Mouse (Mus musculus) embryonic fibroblast, embryonic 13.5 days (primary cell): Measurements from ENCODE around the gene Gckr.

ENCODE experiments used
- CTCF ChIP-seq: IDR thresholded peaks from 2 replicates; pipeline ENCODE4 v1.5.1; 2011; ENCODE audit warnings: mild to moderate bottlenecking, control low read depth, low read length, moderate library complexity, borderline replicate concordance; ENCODE audit not compliant: insufficient read depth
- POLR2A ChIP-seq: IDR thresholded peaks from 2 replicates; pipeline ENCODE4 v1.6.1; 2011; ENCODE audit warnings: low read depth, mild to moderate bottlenecking, control low read depth, low read length, moderate library complexity

DNA sequence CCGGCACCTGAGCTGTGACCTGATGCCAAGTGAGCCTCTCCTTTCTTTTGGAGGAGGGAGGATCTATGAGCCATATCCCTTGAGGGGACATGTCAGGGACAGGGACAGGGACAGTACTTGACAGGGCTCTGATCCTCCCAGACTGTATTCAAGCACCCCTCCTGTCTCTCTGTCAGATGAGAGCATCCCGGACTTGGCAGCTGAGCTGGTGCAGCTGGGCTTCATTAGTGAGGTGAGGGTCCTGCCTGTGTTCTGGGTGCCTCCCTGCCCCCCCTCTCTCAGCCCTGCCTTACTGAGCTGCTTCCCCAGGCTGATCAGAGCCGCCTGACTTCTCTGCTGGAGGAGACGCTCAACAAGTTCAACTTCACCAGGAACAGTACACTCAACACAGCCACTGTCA lies 46.5 kb upstream of the Gckr start:
- TF ChIP-seq CTCF: no peak
- TF ChIP-seq POLR2A: no peak
